Mouse (Mus musculus): ENCODE data around the gene Ints3.

DNA sequence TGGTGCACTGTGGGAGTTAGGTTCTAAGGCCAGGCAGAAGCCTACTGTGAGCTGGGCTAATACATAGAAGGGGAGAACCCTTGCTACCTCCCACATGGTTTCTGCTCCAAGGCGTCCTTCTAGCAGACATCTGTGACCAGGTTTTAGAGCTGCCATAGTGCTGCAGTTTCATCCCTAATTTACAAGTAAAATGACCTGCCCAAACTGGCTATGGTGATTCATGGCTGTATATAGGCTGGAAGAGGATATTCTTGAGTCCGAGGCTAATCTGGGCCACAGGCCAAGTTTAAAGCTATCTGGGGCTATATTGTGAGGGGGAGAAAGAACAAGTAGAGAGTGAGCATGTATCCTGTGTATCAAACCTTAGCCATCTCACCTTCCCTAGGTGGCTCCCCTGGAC lies 64.4 kb downstream of the Ints3 start:
- TF ChIP-seq USF1 (IDR thresholded peaks at IDR 0.05; ENCODE audit: low read depth) (no peak), CTCF (IDR thresholded peaks at IDR 0.05; ENCODE audit: control insufficient read depth, insufficient read depth, insufficient read length) (no peak), MYOD1 (IDR thresholded peaks at IDR 0.05; ENCODE audit: control insufficient read depth, insufficient read length, low read depth) (no peak)

All from C2C12 (cell line).